Mouse (Mus musculus): ENCODE measurements around the gene Celf2. TPM values are rescaled to one million over a fixed set of nuclear protein-coding genes. Genes with fewer than 3 reads are reported as not detected.

The Celf2 gene
- polyA plus RNA-seq, 1 experiment from 2014 or later, result 11.2 TPM

DNA sequence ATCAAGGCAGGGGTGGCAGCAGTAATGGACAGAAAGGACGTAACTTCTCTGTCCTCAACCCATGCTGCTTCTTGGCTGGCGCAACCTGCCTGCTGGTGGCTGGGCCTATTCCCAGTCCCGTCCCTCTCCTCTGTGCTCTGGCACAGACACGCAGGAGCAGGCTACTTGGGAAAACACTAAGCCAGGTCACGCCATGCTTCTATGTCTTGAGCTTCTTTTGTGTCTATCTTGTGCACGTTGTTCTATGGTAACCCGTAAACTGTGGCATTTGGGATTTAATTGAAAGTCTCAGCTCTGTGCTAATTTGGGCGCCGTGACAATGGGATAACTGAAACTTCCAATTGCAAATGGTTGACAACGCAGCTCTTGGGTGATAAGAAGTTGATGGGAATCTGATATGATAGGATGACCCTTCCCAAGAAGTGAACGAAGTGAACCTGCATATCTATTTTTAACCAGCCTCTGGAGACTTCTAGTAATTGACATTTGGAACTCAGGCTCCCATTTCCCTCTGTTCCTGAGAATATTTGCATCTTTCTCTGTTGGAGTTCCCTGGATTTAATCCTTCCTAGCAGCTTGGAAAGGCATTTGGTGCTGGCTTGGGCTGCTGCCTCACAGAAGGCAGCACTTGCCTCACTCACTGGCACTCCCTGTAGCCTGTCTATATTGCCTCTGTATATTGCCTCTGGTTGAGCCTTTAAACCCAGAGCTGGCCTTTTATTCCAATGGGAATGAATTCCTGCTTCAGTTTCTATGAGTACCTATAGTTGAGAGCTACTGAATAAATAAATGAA lies 335.9 kb downstream of the Celf2 start:
- H3K27me3 ChIP-seq, result no peaks in the 10 kb centered on the region
- WGBS (ENCODE audit: insufficient replicate concordance), result 65% methylated on average over 11 of the region's 11 CpGs
- H3K27ac ChIP-seq (replicated peaks), result no peak overlapping the region
- H3K4me1 ChIP-seq (replicated peaks), result no peaks in the 10 kb centered on the region
- no peaks in the 10 kb centered on the region for H3K9me3 ChIP-seq (replicated peaks)
- no peak for ATAC-seq (ENCODE audit: insufficient read depth)
- no peak overlapping the region for H3K4me2 ChIP-seq
- no peaks in the 10 kb centered on the region for H3K36me3 ChIP-seq (replicated peaks)
- H3K9ac ChIP-seq, result no peak overlapping the region
- no peak overlapping the region for H3K4me3 ChIP-seq (replicated peaks)

GRCm38 (mm10) chr2:7171087-7171696 lies 338.2 kb downstream of the Celf2 start:
- WGBS (ENCODE audit: insufficient replicate concordance), result 77% methylated on average over 8 of the region's 8 CpGs
- H3K9me3 ChIP-seq (replicated peaks), result no peaks in the 10 kb centered on the region
- H3K4me2 ChIP-seq, result no peak overlapping the region
- no peak overlapping the region for H3K27ac ChIP-seq (replicated peaks)
- no peak for ATAC-seq (ENCODE audit: insufficient read depth)
- no peaks in the 10 kb centered on the region for H3K4me1 ChIP-seq (replicated peaks)
- no peaks in the 10 kb centered on the region for H3K27me3 ChIP-seq
- H3K4me3 ChIP-seq (replicated peaks), result no peak overlapping the region
- no peak overlapping the region for H3K9ac ChIP-seq
- no peaks in the 10 kb centered on the region for H3K36me3 ChIP-seq (replicated peaks)

GRCm38 (mm10) chr2:7165786-7166185 lies 343.6 kb downstream of the Celf2 start:
- Histone ChIP-seq H3K27me3 (no peaks in the 10 kb centered on the region), H3K4me2 (no peak overlapping the region), H3K36me3 (replicated peaks) (no peaks in the 10 kb centered on the region), H3K9ac (no peak overlapping the region), H3K4me1 (replicated peaks) (no peaks in the 10 kb centered on the region), H3K4me3 (replicated peaks) (no peak overlapping the region), H3K27ac (replicated peaks) (no peak overlapping the region), H3K9me3 (replicated peaks) (no peaks in the 10 kb centered on the region)
- 56% methylated on average over 3 of the region's 3 CpGs for WGBS (ENCODE audit: insufficient replicate concordance)
- ATAC-seq (ENCODE audit: insufficient read depth), result no peak

GRCm38 (mm10) chr2:7160108-7160507 lies 349.3 kb downstream of the Celf2 start:
- ATAC-seq (ENCODE audit: insufficient read depth), result no peak
- 46% methylated on average over 6 of the region's 6 CpGs for WGBS (ENCODE audit: insufficient replicate concordance)
- Histone ChIP-seq H3K4me1 (replicated peaks) (no peaks in the 10 kb centered on the region), H3K4me3 (replicated peaks) (no peak overlapping the region), H3K27me3 (no peaks in the 10 kb centered on the region), H3K9me3 (replicated peaks) (no peaks in the 10 kb centered on the region), H3K9ac (no peak overlapping the region), H3K4me2 (no peak overlapping the region), H3K27ac (replicated peaks) (no peak overlapping the region), H3K36me3 (replicated peaks) (no peaks in the 10 kb centered on the region)

DNA sequence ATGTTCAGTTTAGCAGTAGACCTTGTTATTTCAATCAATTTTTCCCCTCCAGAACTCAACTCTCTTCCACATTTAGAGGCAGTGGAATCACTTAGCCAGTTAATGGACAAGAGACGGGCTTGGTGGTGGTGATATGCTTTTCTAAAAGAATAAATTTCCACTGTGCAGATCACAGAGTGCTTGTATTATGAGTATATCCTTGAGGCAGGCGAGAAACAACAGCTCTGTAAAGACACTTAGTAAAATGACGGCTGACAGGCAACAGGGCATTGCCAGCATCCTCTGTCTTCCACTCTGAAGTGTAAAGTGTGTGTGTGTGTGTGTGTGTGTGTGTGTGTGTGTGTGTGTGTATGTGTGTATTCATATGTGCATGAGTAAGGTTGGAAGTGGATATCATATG lies 362.1 kb downstream of the Celf2 start:
- Histone ChIP-seq H3K9me3 (replicated peaks) (no peaks in the 10 kb centered on the region), H3K4me1 (replicated peaks) (no peaks in the 10 kb centered on the region), H3K36me3 (replicated peaks) (no peaks in the 10 kb centered on the region), H3K4me2 (no peak overlapping the region), H3K4me3 (replicated peaks) (no peak overlapping the region), H3K9ac (no peak overlapping the region), H3K27ac (replicated peaks) (no peak overlapping the region), H3K27me3 (no peaks in the 10 kb centered on the region)
- WGBS (ENCODE audit: insufficient replicate concordance), result 64% methylated on average over 3 of the region's 3 CpGs
- no peak for ATAC-seq (ENCODE audit: insufficient read depth)

DNA sequence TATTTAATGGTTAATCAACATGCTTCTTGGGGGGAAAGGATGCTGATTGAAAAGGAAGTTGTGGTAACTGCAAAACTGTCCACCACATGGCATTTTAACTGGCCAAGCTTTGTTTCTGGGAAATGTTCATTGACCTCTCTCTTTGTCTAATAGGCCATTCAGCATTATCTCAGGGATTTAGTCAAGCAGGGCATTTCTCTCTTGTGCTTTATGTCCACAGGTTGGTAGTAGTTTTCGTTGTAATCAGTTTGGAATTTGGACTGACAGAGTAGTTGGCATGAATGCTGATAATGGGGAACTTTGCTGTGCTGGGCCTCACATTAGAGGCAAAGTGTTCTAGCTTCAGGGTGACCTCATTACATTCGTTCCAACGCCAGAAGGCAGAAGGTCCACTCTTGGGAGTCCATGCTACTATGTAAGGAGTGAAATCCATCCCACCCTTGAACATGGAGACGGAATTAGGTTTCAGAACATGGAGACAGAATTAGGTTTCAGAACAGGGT lies 363.8 kb downstream of the Celf2 start:
- Histone ChIP-seq H3K36me3 (replicated peaks) (no peaks in the 10 kb centered on the region), H3K4me2 (no peak overlapping the region), H3K27me3 (no peaks in the 10 kb centered on the region), H3K27ac (replicated peaks) (no peak overlapping the region), H3K9me3 (replicated peaks) (no peaks in the 10 kb centered on the region), H3K9ac (no peak overlapping the region), H3K4me1 (replicated peaks) (no peaks in the 10 kb centered on the region), H3K4me3 (replicated peaks) (no peak overlapping the region)
- 53% methylated on average over 4 of the region's 4 CpGs for WGBS (ENCODE audit: insufficient replicate concordance)
- ATAC-seq (ENCODE audit: insufficient read depth), result no peak

DNA sequence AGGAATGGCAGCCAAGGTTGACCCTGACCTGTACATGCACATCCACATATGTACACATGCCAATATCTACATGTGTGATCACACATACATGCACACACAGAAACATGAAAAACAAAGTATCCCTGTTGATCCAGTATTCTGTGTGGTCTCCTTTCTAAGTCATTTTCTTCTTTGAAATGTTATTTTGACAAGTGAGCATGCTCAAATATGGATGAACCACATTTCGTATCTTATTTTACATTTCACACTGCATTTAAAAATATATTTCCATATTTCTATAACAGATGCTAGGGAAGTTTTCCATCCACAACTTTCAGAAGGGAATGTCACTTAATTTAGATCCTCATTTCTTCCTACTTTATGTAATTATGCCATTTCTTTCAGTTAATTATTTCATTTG lies 364.5 kb downstream of the Celf2 start:
- WGBS (ENCODE audit: insufficient replicate concordance), result 46% methylated on average over 1 of the region's 1 CpGs
- H3K9me3 ChIP-seq (replicated peaks), result no peaks in the 10 kb centered on the region
- H3K9ac ChIP-seq, result no peak overlapping the region

DNA sequence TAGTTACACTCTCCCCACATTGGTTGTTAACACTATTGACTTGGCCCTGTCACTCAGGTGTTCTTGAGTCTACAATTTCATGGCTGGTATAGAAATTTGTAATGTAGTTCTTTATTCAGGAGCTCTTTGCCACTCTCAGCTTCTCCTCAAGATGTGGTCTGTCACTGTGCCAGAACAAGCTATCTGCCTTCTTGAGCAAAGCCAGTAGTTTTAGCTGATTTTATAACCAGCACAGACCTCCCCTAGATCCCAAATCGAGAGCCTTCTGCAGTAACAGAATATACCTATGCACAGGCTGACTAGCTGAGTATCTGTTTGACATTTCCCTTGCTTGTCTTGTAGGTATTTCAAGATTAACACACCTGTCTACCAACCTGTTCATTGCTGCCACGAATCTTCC lies 386.0 kb downstream of the Celf2 start:
- Histone ChIP-seq H3K27ac (replicated peaks) (no peak overlapping the region), H3K4me1 (replicated peaks) (no peaks in the 10 kb centered on the region), H3K9me3 (replicated peaks) (no peaks in the 10 kb centered on the region), H3K4me2 (no peak overlapping the region), H3K36me3 (replicated peaks) (no peaks in the 10 kb centered on the region), H3K9ac (no peak overlapping the region), H3K4me3 (replicated peaks) (no peak overlapping the region), H3K27me3 (no peaks in the 10 kb centered on the region)
- no peak for ATAC-seq (ENCODE audit: insufficient read depth)
- WGBS (ENCODE audit: insufficient replicate concordance), result 48% methylated on average over 2 of the region's 2 CpGs

More for the DNA sequence above, 364.5 kb downstream of the Celf2 start:
- no peaks in the 10 kb centered on the region for H3K27me3 ChIP-seq
- no peak overlapping the region for H3K4me2 ChIP-seq
- H3K4me3 ChIP-seq (replicated peaks), result no peak overlapping the region
- no peaks in the 10 kb centered on the region for H3K4me1 ChIP-seq (replicated peaks)
- H3K27ac ChIP-seq (replicated peaks), result no peak overlapping the region
- no peaks in the 10 kb centered on the region for H3K36me3 ChIP-seq (replicated peaks)
- ATAC-seq (ENCODE audit: insufficient read depth), result no peak

GRCm38 (mm10) chr2:7115801-7116200 lies 393.6 kb downstream of the Celf2 start:
- 36% methylated on average over 2 of the region's 2 CpGs for WGBS (ENCODE audit: insufficient replicate concordance)
- H3K9me3 ChIP-seq (replicated peaks), result no peaks in the 10 kb centered on the region
- ATAC-seq (ENCODE audit: insufficient read depth), result no peak
- H3K27ac ChIP-seq (replicated peaks), result no peak overlapping the region
- no peak overlapping the region for H3K4me3 ChIP-seq (replicated peaks)
- H3K9ac ChIP-seq, result no peak overlapping the region
- H3K27me3 ChIP-seq, result no peaks in the 10 kb centered on the region
- no peaks in the 10 kb centered on the region for H3K4me1 ChIP-seq (replicated peaks)
- no peaks in the 10 kb centered on the region for H3K36me3 ChIP-seq (replicated peaks)
- H3K4me2 ChIP-seq, result no peak overlapping the region

DNA sequence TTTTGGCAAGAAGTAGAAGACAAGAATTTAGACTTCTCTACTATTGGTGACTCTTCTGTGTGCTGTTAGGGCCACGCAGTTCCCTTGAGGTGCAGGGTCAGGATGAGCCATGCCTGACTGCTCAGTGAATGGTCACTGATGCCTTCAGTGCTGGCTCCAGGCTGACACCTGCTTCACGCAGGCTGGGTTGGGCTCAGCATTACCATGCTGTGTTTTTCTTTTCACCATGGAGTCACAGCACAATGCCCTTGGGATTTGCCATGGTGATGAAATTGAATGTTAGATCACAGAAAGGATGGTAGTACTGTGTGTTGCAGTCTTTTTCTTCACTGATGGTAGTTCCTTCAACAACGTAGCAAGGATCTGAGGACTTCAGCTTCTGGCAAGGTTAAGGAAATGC lies 394.2 kb downstream of the Celf2 start:
- Histone ChIP-seq H3K27me3 (no peaks in the 10 kb centered on the region), H3K36me3 (replicated peaks) (no peaks in the 10 kb centered on the region), H3K4me2 (no peak overlapping the region), H3K4me3 (replicated peaks) (no peak overlapping the region), H3K9ac (no peak overlapping the region), H3K9me3 (replicated peaks) (no peaks in the 10 kb centered on the region), H3K27ac (replicated peaks) (no peak overlapping the region), H3K4me1 (replicated peaks) (no peaks in the 10 kb centered on the region)
- ATAC-seq (ENCODE audit: insufficient read depth), result no peak
- 49% methylated on average over 3 of the region's 3 CpGs for WGBS (ENCODE audit: insufficient replicate concordance)

DNA sequence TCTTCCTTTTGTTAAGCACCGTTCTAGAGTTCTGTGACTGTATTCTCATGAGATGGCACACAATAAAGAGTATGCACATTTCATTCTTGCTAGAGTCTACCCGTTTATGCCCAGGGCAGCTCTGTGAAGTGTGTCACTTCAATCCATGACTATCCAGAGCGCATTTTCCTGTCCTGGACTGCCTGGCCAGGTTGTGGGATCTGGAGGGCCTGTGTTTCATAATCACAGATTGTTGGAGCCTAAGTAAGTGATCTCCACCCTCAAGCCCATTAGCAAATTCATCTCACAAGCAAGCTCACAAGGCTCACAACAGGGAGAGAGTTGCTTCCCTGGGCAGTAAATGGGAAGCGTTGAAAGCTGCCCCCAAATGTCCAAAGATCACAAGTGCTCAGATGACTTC lies 395.6 kb downstream of the Celf2 start:
- Histone ChIP-seq H3K4me1 (replicated peaks) (no peaks in the 10 kb centered on the region), H3K4me3 (replicated peaks) (no peak overlapping the region), H3K27ac (replicated peaks) (no peak overlapping the region), H3K4me2 (no peak overlapping the region), H3K36me3 (replicated peaks) (no peaks in the 10 kb centered on the region), H3K9me3 (replicated peaks) (no peaks in the 10 kb centered on the region), H3K27me3 (no peaks in the 10 kb centered on the region), H3K9ac (no peak overlapping the region)
- ATAC-seq (ENCODE audit: insufficient read depth), result no peak
- WGBS (ENCODE audit: insufficient replicate concordance), result 53% methylated on average over 4 of the region's 4 CpGs

Data from liver, embryonic 15.5 days (tissue).